Mouse (Mus musculus): Measurements from ENCODE around the gene Bco1. TPM values are rescaled to one million over a fixed set of nuclear protein-coding genes. Genes with fewer than 3 reads are reported as not detected.

The Bco1 gene
- polyA plus RNA-seq, 1 experiment, result not detected

DNA sequence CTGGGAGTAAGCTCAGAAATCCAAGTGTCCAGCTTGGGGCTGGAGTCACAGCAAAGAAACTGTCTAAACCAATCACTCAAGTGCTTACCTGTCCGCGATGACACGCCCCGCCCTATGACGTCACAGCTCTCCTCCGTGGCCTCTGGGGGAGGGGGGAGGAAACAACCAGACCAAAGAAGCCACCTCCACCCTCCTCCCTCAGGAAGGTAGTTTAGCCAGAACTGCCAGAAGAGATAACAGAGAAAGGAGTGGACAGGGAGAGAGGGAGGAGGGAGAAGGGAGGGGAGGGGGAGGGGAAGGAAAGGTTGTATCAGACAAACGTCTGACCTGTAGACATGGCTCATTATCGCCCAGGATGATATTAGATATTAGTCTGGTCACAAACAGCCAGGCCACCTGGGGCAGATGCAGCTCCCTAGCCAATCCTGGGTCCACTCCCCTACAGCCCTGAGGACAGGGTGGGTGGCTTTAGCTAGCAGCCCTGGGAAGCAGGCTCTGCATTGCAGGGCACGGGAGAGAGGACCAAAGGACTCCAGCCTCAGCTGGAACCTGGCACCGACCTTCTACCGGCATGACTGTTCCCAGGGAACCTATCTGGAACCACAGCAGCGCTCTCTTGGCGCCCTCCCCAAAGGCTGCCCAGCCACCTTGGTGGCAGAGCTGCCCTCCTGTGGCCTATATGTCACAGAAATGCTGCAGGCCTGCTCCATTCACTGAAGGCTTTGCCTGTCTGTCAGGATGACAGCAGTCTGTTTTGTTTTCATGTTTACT, 20.2 kb downstream of the Bco1 start:
- TF ChIP-seq GATA1 (IDR thresholded peaks at IDR 0.05; ENCODE audit: low read length), result no peak

DNA sequence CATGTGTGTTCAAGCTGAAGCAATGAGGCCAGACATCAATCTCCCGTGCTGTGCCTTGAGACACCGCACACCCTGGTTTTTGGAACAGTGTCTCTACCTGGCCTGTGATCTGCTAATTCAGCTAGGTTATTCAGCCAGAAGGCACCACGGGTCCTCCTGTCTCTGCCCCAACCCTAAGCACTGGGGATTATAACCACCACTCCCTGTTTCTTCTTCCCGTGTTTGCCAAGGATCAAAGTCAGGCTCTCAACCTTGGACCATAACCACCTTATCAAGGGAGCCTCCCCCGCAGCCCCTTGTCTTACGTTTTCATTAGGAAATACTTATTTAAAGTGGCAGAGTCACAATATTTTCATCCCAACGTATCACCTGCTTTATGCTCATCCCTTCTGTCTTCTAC, 20.9 kb downstream of the Bco1 start:
- TF ChIP-seq GATA1 (IDR thresholded peaks at IDR 0.05; ENCODE audit: low read length), result no peak

DNA sequence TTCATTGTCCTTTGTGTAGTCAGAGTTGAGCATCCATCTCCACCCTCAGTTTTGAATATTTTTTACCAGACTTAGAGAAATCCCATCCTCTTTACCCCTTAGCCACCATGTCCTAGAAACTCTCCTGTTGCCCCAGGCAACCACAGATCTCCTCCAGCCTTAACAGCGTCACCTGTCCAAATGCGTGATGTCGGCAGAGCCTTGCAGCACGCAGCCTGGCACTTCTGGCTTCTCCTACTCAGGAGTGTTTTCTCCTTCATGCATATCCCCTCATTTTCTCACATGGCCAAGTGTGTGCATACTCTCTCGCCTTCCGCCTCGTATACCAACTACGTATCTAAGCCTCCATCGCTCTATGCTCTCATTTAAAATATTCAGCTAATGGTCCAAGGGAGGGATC, 22.8 kb downstream of the Bco1 start:
- TF ChIP-seq GATA1 (IDR thresholded peaks at IDR 0.05; ENCODE audit: low read length), result no peak

DNA sequence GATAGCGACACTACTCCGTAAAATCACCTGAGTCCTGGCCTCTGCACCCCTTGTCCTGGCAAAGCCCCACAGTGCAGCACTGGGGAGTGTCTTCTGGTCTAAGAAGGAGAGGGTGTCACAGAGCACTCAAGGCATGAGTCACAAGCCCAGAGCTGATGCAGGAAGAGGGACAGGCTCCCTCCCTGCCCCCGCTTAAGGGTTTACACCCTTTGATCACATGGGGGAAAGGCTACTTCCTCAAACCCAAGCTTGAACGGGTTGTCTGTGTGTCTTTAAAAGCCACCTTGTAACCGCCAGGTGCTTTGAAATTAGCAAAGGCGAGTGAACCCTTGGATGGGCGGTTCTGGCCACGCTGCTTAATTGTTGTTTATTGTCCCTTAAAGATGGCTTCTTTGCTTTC, 25.6 kb downstream of the Bco1 start:
- TF ChIP-seq GATA1 (IDR thresholded peaks at IDR 0.05; ENCODE audit: low read length), result no peak

- TF ChIP-seq GATA1 (IDR thresholded peaks at IDR 0.05; ENCODE audit: low read length), result no peak
Observed at GRCm38 (mm10) chr8:117123850-117124633, 28.4 kb downstream of the Bco1 start.

DNA sequence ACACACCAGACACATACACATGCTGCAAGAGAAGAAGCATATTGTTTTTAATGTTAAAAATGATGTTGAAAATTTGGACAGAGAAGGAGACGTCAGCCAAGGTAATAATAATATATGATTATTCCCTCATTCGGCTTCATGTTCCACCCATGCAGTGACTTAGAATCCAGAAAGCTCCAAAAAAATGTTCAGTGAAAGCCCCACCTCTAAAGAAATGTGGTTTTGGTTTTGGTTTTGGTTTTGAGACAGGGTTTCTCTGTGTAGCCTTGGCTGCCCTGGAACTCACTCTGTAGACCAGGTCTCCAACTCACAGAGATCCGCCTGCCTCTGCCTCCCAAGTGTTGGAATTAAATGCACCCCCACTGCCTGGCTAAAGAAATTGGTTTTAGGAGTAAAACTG, 30.2 kb downstream of the Bco1 start:
- no peak for TF ChIP-seq GATA1 (IDR thresholded peaks at IDR 0.05; ENCODE audit: low read length)

DNA sequence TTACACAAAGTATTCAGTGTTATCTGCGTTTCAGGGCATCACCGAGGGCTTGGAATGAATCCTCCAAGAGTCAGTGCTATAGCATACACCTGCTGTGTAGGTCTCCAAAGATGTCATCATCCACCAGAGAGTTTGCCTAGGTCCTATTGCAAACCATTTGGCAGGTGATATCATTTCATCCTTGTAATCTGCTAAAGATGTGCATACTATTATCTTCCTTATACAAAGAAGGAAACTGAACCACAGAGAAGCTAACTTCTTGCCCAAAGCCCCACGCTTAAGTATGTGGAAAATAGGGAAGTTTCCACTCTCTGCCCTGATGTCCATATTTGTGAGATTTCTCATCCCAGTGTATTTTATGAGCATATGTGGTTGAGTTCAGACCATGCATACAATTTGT, 30.8 kb downstream of the Bco1 start:
- no peak for TF ChIP-seq GATA1 (IDR thresholded peaks at IDR 0.05; ENCODE audit: low read length)

DNA sequence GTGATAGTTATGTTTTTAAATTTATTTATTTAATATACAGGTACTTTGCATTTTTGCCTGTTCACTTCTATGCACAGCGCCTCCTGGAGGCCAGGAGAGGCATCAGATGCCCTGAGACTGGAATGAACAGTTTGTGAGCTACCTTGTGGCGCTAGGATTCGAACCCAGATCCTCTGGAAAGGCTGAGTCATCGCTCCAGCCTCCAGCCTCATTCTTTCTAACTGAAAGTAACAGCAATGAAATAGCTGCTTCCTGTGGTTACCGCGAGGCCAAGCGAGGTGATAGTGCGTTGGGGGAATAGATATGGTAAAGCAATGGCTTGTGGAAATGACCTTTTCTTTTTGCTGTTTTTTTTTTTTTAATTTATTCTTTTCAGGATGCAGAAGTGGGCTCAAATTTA, 31.4 kb downstream of the Bco1 start:
- TF ChIP-seq GATA1 (IDR thresholded peaks at IDR 0.05; ENCODE audit: low read length), result no peak

DNA sequence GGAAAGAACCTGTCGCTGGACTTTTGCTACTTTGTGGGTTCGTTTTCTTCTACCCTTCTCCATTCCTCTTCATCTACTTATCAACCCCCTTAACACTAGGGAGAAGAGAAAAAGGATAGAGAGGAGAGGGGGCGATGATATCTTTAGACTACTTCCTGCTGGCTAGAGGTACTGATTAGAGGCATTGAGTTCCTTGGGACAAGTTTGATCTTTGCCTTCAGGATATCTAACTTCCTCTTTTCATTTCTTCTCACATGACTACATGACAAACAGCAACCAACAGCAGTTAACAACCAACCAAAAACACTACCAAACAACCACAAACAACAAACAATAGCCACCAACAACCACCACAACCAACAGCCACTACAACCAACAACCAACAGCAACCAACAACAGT, 38.0 kb downstream of the Bco1 start:
- peak; percentile 6 for TF ChIP-seq GATA1 (IDR thresholded peaks at IDR 0.05; ENCODE audit: low read length)

- TF ChIP-seq GATA1 (IDR thresholded peaks at IDR 0.05; ENCODE audit: low read length), result no peak
Observed at GRCm38 (mm10) chr8:117136351-117136750, 40.7 kb downstream of the Bco1 start.

DNA sequence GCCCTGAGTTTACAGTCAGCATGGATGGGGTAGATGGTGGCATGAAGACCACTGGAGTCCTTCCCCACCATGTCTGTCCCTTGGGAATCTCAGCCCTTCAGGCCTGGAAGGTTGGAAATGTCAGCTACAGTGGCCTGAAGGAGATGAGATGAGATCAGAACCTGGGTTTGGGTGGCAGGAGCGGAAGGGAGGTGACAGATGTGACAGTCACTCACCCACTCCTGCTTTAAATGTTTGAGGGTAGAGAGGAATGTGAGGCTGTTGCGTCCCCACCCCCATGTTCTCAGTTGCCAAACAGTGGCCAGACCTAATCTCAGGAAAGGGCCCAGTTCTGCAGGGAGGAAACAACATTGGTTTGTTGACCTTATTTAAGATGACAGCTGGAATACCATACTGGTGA, 41.1 kb downstream of the Bco1 start:
- TF ChIP-seq GATA1 (IDR thresholded peaks at IDR 0.05; ENCODE audit: low read length), result no peak

GRCm38 (mm10) chr8:117137357-117137756, 41.7 kb downstream of the Bco1 start:
- TF ChIP-seq GATA1 (IDR thresholded peaks at IDR 0.05; ENCODE audit: low read length), result no peak

DNA sequence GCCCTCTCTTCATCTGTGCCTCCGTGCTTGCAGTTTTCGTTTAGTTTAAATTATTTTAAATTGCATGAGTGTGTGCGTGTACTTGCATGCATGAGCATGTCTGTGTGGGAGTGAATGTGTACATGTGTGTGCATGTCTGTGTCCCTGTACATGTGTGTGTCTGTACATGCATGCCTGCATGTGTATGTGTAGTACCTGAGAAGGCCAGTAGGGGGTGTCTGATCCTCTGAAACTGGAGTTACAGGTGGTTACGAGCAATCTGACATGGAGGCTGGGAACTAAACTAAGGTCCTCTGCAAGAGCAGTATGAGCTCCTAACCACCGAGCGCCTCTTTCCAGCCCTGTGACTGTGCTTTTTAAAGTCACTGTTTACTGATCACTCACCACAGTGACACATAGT, 52.9 kb downstream of the Bco1 start:
- no peak for TF ChIP-seq GATA1 (IDR thresholded peaks at IDR 0.05; ENCODE audit: low read length)

DNA sequence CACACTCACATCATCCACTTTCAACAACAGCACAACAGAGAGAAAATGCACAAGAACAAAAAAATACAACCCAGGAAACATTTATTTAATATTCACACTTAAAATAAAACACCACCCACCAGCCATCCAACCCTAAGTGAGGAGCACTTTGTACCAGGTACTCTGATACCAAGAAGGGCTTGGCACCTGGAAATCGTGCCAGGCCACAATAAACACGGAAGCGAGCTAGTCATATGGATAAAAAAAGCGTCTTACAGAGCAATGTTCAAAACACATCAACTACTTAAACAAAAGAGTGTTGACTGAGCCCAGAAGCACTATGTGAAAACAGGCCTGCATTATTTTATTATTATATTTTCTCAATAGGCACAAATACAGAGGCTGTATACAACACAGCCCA, 60.5 kb downstream of the Bco1 start:
- no peak for TF ChIP-seq GATA1 (IDR thresholded peaks at IDR 0.05; ENCODE audit: low read length)

DNA sequence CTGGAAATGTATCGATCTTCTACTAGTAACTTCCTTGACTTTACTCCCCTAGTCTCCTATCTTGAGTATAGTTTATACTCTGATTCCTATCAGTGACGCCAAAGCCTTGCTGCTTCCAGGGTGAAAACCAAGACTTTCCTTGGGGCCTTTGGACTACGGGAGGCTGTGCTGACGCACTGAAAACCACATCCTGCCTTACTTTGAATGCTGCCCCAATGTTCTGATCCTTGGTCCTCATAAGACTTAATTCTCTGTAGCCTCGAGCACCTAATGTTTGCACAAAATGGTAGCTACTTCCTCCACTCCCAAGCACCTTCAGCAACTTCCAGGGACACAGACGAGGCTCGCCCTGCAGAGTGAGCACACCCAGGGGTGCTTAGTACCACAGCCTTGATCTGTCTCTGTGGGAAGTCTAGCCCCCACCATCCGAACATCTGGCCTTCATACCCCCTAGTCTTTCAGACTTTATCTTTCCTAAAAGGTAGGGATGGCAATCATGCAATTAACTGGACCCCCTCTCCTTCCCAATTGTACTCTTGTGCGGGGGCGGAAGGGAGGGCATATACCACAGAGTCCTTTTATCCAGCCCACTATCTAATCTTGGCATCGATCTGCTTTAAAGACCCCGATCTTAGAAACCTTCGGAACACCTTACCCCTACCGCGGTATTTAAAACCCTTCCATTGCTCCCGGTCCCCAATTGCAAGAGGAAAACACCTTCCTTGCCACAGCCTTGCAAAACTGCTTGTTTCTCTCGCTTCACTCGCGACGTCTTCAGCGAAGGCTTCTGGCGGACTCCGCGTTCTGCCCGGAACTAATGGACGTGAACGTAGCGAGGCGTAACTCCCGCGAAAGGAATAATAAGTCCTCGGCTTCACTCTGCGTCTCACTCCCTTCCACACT, 61.5 kb downstream of the Bco1 start:
- TF ChIP-seq GATA1 (IDR thresholded peaks at IDR 0.05; ENCODE audit: low read length), result no peak

DNA sequence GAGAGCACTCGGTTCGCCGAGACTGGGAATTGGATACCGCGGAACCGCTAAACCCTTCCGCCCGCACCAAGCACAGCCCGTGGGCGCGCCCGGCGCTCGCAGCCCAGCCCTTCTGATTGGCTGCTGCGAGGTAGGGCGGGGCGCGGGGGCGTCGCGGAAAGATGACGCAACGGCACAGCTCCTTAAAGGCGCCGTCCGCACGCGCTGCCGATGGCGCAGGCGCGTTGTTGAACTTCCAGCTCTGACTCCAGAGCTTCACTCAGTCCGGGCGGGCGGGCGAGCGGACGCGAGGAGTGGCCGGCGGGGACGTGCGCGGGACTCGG, 62.1 kb downstream of the Bco1 start:
- TF ChIP-seq GATA1 (IDR thresholded peaks at IDR 0.05; ENCODE audit: low read length), result no peak
